8 mouse cellular contexts compared by ENCODE assay signal in genomic region chr9:118487636-118488035, GRCm38 (mm10). TPM values are rescaled to one million over a fixed set of nuclear protein-coding genes. Genes with fewer than 3 reads are reported as not detected.
A peak's percentile ranks its signal among the peaks of the same experiment; 100 is the strongest.
DNase-seq lines count a peak whose midpoint lies in the region; ATAC-seq and TF ChIP-seq lines count a peak whose summit lies in the region.

No protein-coding gene starts in this region.

- peaks cover 85% of the 10 kb centered on the region for H3K27me3 ChIP-seq in megakaryocyte, embryonic 14.5 days (replicated peaks)
- peaks cover 67% of the 10 kb centered on the region for H3K27me3 ChIP-seq in limb, embryonic 14.5 days (ENCODE audit: control insufficient read depth, insufficient read depth, low read length)
- peaks cover 11% of the 10 kb centered on the region for H3K27me3 ChIP-seq in stomach, postnatal 0 days (ENCODE audit: control insufficient read depth, insufficient read depth, low read length)

- H3K9ac ChIP-seq in limb, embryonic 14.5 days (ENCODE audit: low read depth, low read length, severe bottlenecking): no peak overlapping the region
- H3K9ac ChIP-seq in stomach, postnatal 0 days (ENCODE audit: low read length): no peak overlapping the region

- H3K4me1 ChIP-seq in megakaryocyte, embryonic 14.5 days: peaks cover 40% of the 10 kb centered on the region
- H3K4me1 ChIP-seq in limb, embryonic 14.5 days (ENCODE audit: control insufficient read depth, insufficient read depth, low read length): peaks cover 3% of the 10 kb centered on the region; the same call in 1 of the 2 replicates
- peaks cover 3% of the 10 kb centered on the region for H3K4me1 ChIP-seq in stomach, postnatal 0 days (replicated peaks; ENCODE audit: control insufficient read depth, insufficient read depth)

- WGBS in limb, embryonic 14.5 days: under 1% methylated on average over 22 of the region's 22 CpGs
- 2% methylated on average over 22 of the region's 22 CpGs for WGBS in stomach, postnatal 0 days

- peak overlapping the region; percentile 88 for H3K4me3 ChIP-seq in megakaryocyte, embryonic 14.5 days (replicated peaks)
- peak overlapping the region; percentile 25 for H3K4me3 ChIP-seq in limb, embryonic 14.5 days (replicated peaks; ENCODE audit: low read length)
- peak overlapping the region; percentile 35 for H3K4me3 ChIP-seq in stomach, postnatal 0 days (ENCODE audit: low read depth, low read length)

- no peak for TF ChIP-seq EP300 in stomach, postnatal 0 days (optimal IDR thresholded peaks at IDR 0.05)

- no peak for TF ChIP-seq CTCF in stomach, postnatal 0 days (IDR thresholded peaks at IDR 0.05; ENCODE audit: low read depth)

- no peak overlapping the region for H3K27ac ChIP-seq in limb, embryonic 14.5 days (replicated peaks; ENCODE audit: low read depth, low read length)
- H3K27ac ChIP-seq in stomach, postnatal 0 days (replicated peaks): no peak overlapping the region

- no peaks in the 10 kb centered on the region for H3K9me3 ChIP-seq in megakaryocyte, embryonic 14.5 days
- no peaks in the 10 kb centered on the region for H3K9me3 ChIP-seq in limb, embryonic 14.5 days (ENCODE audit: control insufficient read depth, low read length)
- no peaks in the 10 kb centered on the region for H3K9me3 ChIP-seq in stomach, postnatal 0 days (ENCODE audit: control insufficient read depth, low read length)

- intact Hi-C loops in left cerebral cortex, postnatal 10 days (cut with DNase I): loop anchor here (2.0 to 5.0 kb wide), 2 partner anchors 390 to 435 kb away; no protein-coding TSS in a partner anchor

- peak; percentile 23 to 58 for DNase-seq in cerebellum, adult 18-20 months
- DNase-seq in cerebellum, postnatal 4 days (ENCODE audit: low spot score in 2 of 2): no peak
- no peak for DNase-seq in limb, embryonic 14.5 days (ENCODE audit: low spot score)
- DNase-seq in stomach, postnatal 0 days (ENCODE audit: low spot score): no peak
- no peak for DNase-seq in left cerebral cortex, postnatal 10 days (ENCODE audit: extremely low spot score in 1 of 2, low spot score in 2 of 2)
- DNase-seq in urinary bladder, adult 18-20 months (ENCODE audit: low spot score in 2 of 2): no peak

- no peak for TF ChIP-seq POLR2A in limb, embryonic 14.5 days (IDR thresholded peaks at IDR 0.05; ENCODE audit: borderline replicate concordance, extremely low read depth, insufficient read depth, insufficient read length)

- H3K36me3 ChIP-seq in megakaryocyte, embryonic 14.5 days (replicated peaks; ENCODE audit: low read length): no peaks in the 10 kb centered on the region
- no peaks in the 10 kb centered on the region for H3K36me3 ChIP-seq in limb, embryonic 14.5 days (ENCODE audit: control insufficient read depth, insufficient read depth, low read length)
- no peaks in the 10 kb centered on the region for H3K36me3 ChIP-seq in stomach, postnatal 0 days (ENCODE audit: control insufficient read depth, insufficient read depth, low read length)

- H3K4me2 ChIP-seq in limb, embryonic 14.5 days (replicated peaks; ENCODE audit: low read depth, low read length, severe bottlenecking): peak overlapping the region; percentile 47
- peak overlapping the region; percentile 60 for H3K4me2 ChIP-seq in stomach, postnatal 0 days (replicated peaks; ENCODE audit: low read depth)

- ATAC-seq in megakaryocyte, adult 5-6 weeks (ENCODE audit: poor library complexity, severe bottlenecking): no peak
- ATAC-seq in limb, embryonic 14.5 days (ENCODE audit: low FRiP score, low read depth): no peak
- no peak for ATAC-seq in stomach, postnatal 0 days (ENCODE audit: low FRiP score, low TSS enrichment)

RNA-seq across cellular contexts. Expression of gene Eomes, which starts 9.6 kb away (rescaled TPM):
- not detected in 2 replicates for polyA plus RNA-seq in megakaryocyte, embryonic 14.5 days (2012; ENCODE audit: insufficient read depth, low replicate concordance)
- 0.78 and 1.3 TPM in 2 replicates for total RNA-seq in megakaryocyte, adult 5-6 weeks (2015)
- total RNA-seq in megakaryocyte, adult 5-6 weeks (2017): 0.37 and 1.8 TPM in 2 replicates
- polyA plus RNA-seq in limb, embryonic 14.5 days (2012; rRNA removed): 0.97 and 1.0 TPM in 2 replicates
- polyA plus RNA-seq in limb, embryonic 14.5 days (2014; fragmentation: Nextera tagmentation; extraction: Ambion mirVana): 0.18 and 0.59 TPM in 2 replicates
- polyA plus RNA-seq in stomach, postnatal 0 days (2015; fragmentation: Nextera tagmentation; extraction: Ambion mirVana): 0.07 and 0.11 TPM in 2 replicates
- under 1 TPM; 0.24 to 0.28 TPM for total RNA-seq in left cerebral cortex, postnatal 10 days (2021)

RNA-seq across cellular contexts. Expression of gene Golga4, which starts 18.4 kb away (rescaled TPM):
- 1.2 and 11.7 TPM in 2 replicates for polyA plus RNA-seq in megakaryocyte, embryonic 14.5 days (2012; ENCODE audit: insufficient read depth, low replicate concordance)
- 20.7 and 27.3 TPM in 2 replicates for total RNA-seq in megakaryocyte, adult 5-6 weeks (2015)
- 46.0 and 57.2 TPM in 2 replicates for total RNA-seq in megakaryocyte, adult 5-6 weeks (2017)
- polyA plus RNA-seq in limb, embryonic 14.5 days (2012; rRNA removed): 44.3 and 54.5 TPM in 2 replicates
- 47.2 and 61.7 TPM in 2 replicates for polyA plus RNA-seq in limb, embryonic 14.5 days (2014; fragmentation: Nextera tagmentation; extraction: Ambion mirVana)
- 34.2 and 37.0 TPM in 2 replicates for polyA plus RNA-seq in stomach, postnatal 0 days (2015; fragmentation: Nextera tagmentation; extraction: Ambion mirVana)
- 10 to 100 TPM; 73.5 to 74.4 TPM for total RNA-seq in left cerebral cortex, postnatal 10 days (2021)

Comparison
In these comparisons a context has a peak if more than half of its experiments do, and no peak if none do; other contexts are left out.
1. DNase-seq: peak in cerebellum, adult 18-20 months (2 of 2); none in cerebellum, postnatal 4 days (0 of 2), limb, embryonic 14.5 days (single experiment), stomach, postnatal 0 days (single experiment), left cerebral cortex, postnatal 10 days (0 of 2) and urinary bladder, adult 18-20 months (0 of 2).
2. H3K4me3 ChIP-seq: peak in every context shown above with its lines; median percentile 88 in megakaryocyte, embryonic 14.5 days; 35 in stomach, postnatal 0 days; 25 in limb, embryonic 14.5 days.